Mouse (Mus musculus) stomach, postnatal 0 days (tissue): Measurements from ENCODE around the gene Tars2.

Experiments
- CTCF ChIP-seq: IDR thresholded peaks from 2 replicates; pipeline ENCODE4 v1.5.1; 2016; ENCODE audit warnings: antibody characterized with exemption, low read depth, mild to moderate bottlenecking, moderate library complexity
- EP300 ChIP-seq: optimal IDR thresholded peaks from 2 replicates; pipeline ENCODE3; 2016; ENCODE audit warnings: antibody characterized with exemption

DNA sequence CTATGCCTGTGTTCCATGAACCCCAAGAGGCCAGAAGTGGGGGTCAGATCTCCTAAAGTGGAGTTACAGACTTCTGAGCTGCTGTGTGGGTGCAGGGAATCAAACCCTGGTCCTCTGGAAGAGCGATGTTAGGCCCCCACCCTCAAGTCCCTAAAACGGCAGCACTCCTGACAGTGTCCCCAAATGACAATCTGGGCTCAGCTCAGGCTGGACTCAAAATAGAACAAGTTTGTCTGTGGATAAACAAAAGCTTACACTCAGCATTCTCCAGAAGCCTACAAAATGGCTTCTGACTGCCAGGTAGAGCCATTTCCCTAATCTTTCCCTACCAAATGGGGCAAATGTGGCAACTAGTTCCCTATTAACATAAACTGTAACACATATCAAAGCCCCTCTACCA lies 58.9 kb downstream of the Tars2 start:
- TF ChIP-seq CTCF (no peak), EP300 (no peak)
